Mouse (Mus musculus): ENCODE measurements around the gene Slc9c1. TPM values are rescaled to one million over a fixed set of nuclear protein-coding genes. Genes with fewer than 3 reads are reported as not detected.

Slc9c1 gene
- polyA plus RNA-seq, 1 experiment from 2014 or later, result not detected

- Histone ChIP-seq H3K36me3 (no peaks in the 10 kb centered on the region), H3K4me1 (peaks cover 7% of the 10 kb centered on the region; the same call in 1 of the 2 replicates), H3K9ac (no peak overlapping the region), H3K27me3 (no peaks in the 10 kb centered on the region), H3K27ac (no peak overlapping the region), H3K4me2 (peak overlapping the region; percentile 77; the same call in 1 of the 2 replicates), H3K9me3 (no peaks in the 10 kb centered on the region), H3K4me3 (no peak overlapping the region)
- 61% methylated on average over 9 of the region's 9 CpGs for WGBS
- ATAC-seq (ENCODE audit: borderline replicate concordance, extremely low read depth, low FRiP score, low TSS enrichment), result no peak
Measured at GRCm38 (mm10) chr16:45654465-45654864, 119.4 kb downstream of the Slc9c1 start.

Other genes starting within 250 kb of the Slc9c1 start
- 68.5 and 73.7 TPM in 2 replicates for gene Cd200, start 126.3 kb upstream of the Slc9c1 start, polyA plus RNA-seq (2015; fragmentation: Nextera tagmentation; extraction: Ambion mirVana)
- not detected in 2 replicates for gene Gm609, start 42.3 kb upstream of the Slc9c1 start, polyA plus RNA-seq (2015; fragmentation: Nextera tagmentation; extraction: Ambion mirVana)
- gene Gm17783, start 3.3 kb upstream of the Slc9c1 start, polyA plus RNA-seq (2015; fragmentation: Nextera tagmentation; extraction: Ambion mirVana), result not detected in 2 replicates
- gene Gcsam, start 75.1 kb downstream of the Slc9c1 start, polyA plus RNA-seq (2015; fragmentation: Nextera tagmentation; extraction: Ambion mirVana), result 0.10 and 0.40 TPM in 2 replicates
- gene BC016579, start 118.8 kb downstream of the Slc9c1 start, polyA plus RNA-seq (2015; fragmentation: Nextera tagmentation; extraction: Ambion mirVana), result 0.43 and 0.55 TPM in 2 replicates
- gene Tmprss7, start 158.3 kb downstream of the Slc9c1 start, polyA plus RNA-seq (2015; fragmentation: Nextera tagmentation; extraction: Ambion mirVana), result 0.10 TPM in 1 of 2 replicates, not detected in the other
- gene Tagln3, start 189.3 kb downstream of the Slc9c1 start, polyA plus RNA-seq (2015; fragmentation: Nextera tagmentation; extraction: Ambion mirVana), result 3.9 and 4.9 TPM in 2 replicates
- gene Abhd10, start 207.6 kb downstream of the Slc9c1 start, polyA plus RNA-seq (2015; fragmentation: Nextera tagmentation; extraction: Ambion mirVana), result 34.0 and 36.3 TPM in 2 replicates

Data from lung, embryonic 15.5 days (tissue).